Comparison of ENCODE assay signal across 13 mouse cellular contexts in genomic region chr16:31131531-31131930, GRCm38 (mm10). TPM values are rescaled to one million over a fixed set of nuclear protein-coding genes. Genes with fewer than 3 reads are reported as not detected.
DNase-seq lines count a peak whose midpoint lies in the region; ATAC-seq lines count a peak whose summit lies in the region.
"Had no signal": no experiment of that assay in that cellular context is flagged by ENCODE, and none has a peak within 500 bp of the region (broad histone marks: within the 10 kb centered on the region; RNA-seq: fewer than 3 reads in every experiment).

No protein-coding gene starts in this region.

- no peak for ATAC-seq in kidney, embryonic 15.5 days (replicated peaks; ENCODE audit: low FRiP score)
- ATAC-seq: CD4-positive, CD25-positive, alpha-beta regulatory T cell, adult 4 months; midbrain, embryonic 16.5 days had no signal

- H3K4me1 ChIP-seq in kidney, embryonic 15.5 days, result peaks cover 3% of the 10 kb centered on the region; the same call in 1 of the 2 replicates

- WGBS in kidney, embryonic 15.5 days, result 39% methylated on average over 5 of the region's 5 CpGs

- no peak overlapping the region for H3K9ac ChIP-seq in kidney, embryonic 15.5 days
- H3K9ac ChIP-seq: hindbrain, embryonic 13.5 days; neural tube, embryonic 13.5 days had no signal

- H3K36me3 ChIP-seq in kidney, embryonic 15.5 days, result peaks cover 54% of the 10 kb centered on the region

- no peak overlapping the region for H3K4me2 ChIP-seq in kidney, embryonic 15.5 days
- H3K4me2 ChIP-seq: hindbrain, embryonic 13.5 days; neural tube, embryonic 13.5 days had no signal

- H3K27ac ChIP-seq in kidney, embryonic 15.5 days, result no peak overlapping the region
- H3K27ac ChIP-seq: hindbrain, embryonic 13.5 days; neural tube, embryonic 13.5 days had no signal

- DNase-seq in kidney, adult 18-20 months, result peak; percentile 27
- DNase-seq in kidney, adult 8-10 months, result peak; percentile 11 to 22
- DNase-seq in lung, adult 18-20 months, result peak; percentile 67
- peak; percentile 39 for DNase-seq in yolk sac, embryonic 10.5 days (ENCODE audit: low spot score)
- no peak for DNase-seq in layer of hippocampus, postnatal 36 days
- DNase-seq in right cerebral cortex, postnatal 14 days, result no peak
- no peak for DNase-seq in natural killer cell, adult 2 months (ENCODE audit: low spot score in 2 of 2)
- DNase-seq: cerebellum, postnatal 14 days had no signal

- H3K4me3 ChIP-seq in kidney, embryonic 15.5 days (replicated peaks), result no peak overlapping the region
- H3K4me3 ChIP-seq: hindbrain, embryonic 13.5 days; neural tube, embryonic 13.5 days had no signal

- H3K27me3 ChIP-seq in kidney, embryonic 15.5 days, result no peaks in the 10 kb centered on the region
- H3K27me3 ChIP-seq: hindbrain, embryonic 13.5 days; neural tube, embryonic 13.5 days had no signal

- H3K9me3 ChIP-seq in kidney, embryonic 15.5 days (replicated peaks), result no peaks in the 10 kb centered on the region
- H3K9me3 ChIP-seq: hindbrain, embryonic 13.5 days; neural tube, embryonic 13.5 days had no signal

RNA-seq across cellular contexts. Expression of gene Xxylt1, which starts 50.3 kb away (rescaled TPM):
- polyA plus RNA-seq in kidney, embryonic 15.5 days (2015; fragmentation: Nextera tagmentation; extraction: Ambion mirVana), result 19.2 and 20.2 TPM in 2 replicates
- total RNA-seq in layer of hippocampus, postnatal 36 days (2021), result 10 to 100 TPM; 16.3 to 17.8 TPM

Comparison
In these comparisons a context has a peak if more than half of its experiments do, and no peak if none do; other contexts are left out.
1. DNase-seq: peak in kidney, adult 18-20 months (single experiment), kidney, adult 8-10 months (2 of 2), lung, adult 18-20 months (2 of 2) and yolk sac, embryonic 10.5 days (single experiment); none in layer of hippocampus, postnatal 36 days (0 of 2), right cerebral cortex, postnatal 14 days (single experiment) and natural killer cell, adult 2 months (0 of 2).